Mouse (Mus musculus) liver, embryonic 15.5 days (tissue): ENCODE measurements around the gene Hmg20b. TPM values are rescaled to one million over a fixed set of nuclear protein-coding genes. Genes with fewer than 3 reads are reported as not detected.

Experiments
- ATAC-seq: fragments of 200-750 bp; cut with Nextera tagmentation; 2 replicates; pipeline ENCODE4 v1.8.0; 2017; ENCODE audit warnings: moderate number of reproducible peaks, mild to moderate bottlenecking, moderate library complexity; ENCODE audit not compliant: insufficient read depth
- H3K27ac ChIP-seq: fragments of 300-500 bp; sonication (generic); replicated peaks from 2 replicates; pipeline ENCODE4 v1.5.1; 2015; ENCODE audit warnings: mild to moderate bottlenecking, inconsistent platforms
- H3K27me3 ChIP-seq: fragments of 300-500 bp; sonication (generic); 2 replicates; pipeline ENCODE4 v1.6.1; 2015; ENCODE audit warnings: mild to moderate bottlenecking, inconsistent platforms
- H3K36me3 ChIP-seq: fragments of 300-500 bp; sonication (generic); replicated peaks from 2 replicates; pipeline ENCODE4 v1.6.1; 2015; ENCODE audit warnings: moderate library complexity, mild to moderate bottlenecking, inconsistent platforms
- H3K4me1 ChIP-seq: fragments of 300-500 bp; sonication (generic); replicated peaks from 2 replicates; pipeline ENCODE4 v1.6.1; 2015; ENCODE audit warnings: inconsistent platforms
- H3K4me2 ChIP-seq: fragments of 300-500 bp; sonication (generic); 2 replicates; pipeline ENCODE4 v1.6.1; 2015; ENCODE audit warnings: moderate library complexity, mild to moderate bottlenecking, inconsistent platforms
- H3K4me3 ChIP-seq: fragments of 300-500 bp; sonication (generic); replicated peaks from 2 replicates; pipeline ENCODE4 v1.5.1; 2015; ENCODE audit warnings: mild to moderate bottlenecking, inconsistent platforms
- H3K9ac ChIP-seq: fragments of 300-500 bp; sonication (generic); 2 replicates; pipeline ENCODE4 v1.6.1; 2015; ENCODE audit warnings: moderate library complexity, mild to moderate bottlenecking, inconsistent platforms
- H3K9me3 ChIP-seq: fragments of 300-500 bp; sonication (generic); replicated peaks from 2 replicates; pipeline ENCODE4 v1.6.1; 2016; ENCODE audit warnings: inconsistent platforms
- whole genome bisulfite sequencing: fragments of 180-500 bp; shearing (Covaris S2); methylation state at CpG from one replicate; pipeline ENCODE4 v1.1.7; 2015; ENCODE audit warnings: mixed read lengths; ENCODE audit not compliant: insufficient replicate concordance; 5-methylcytosine and 5-hydroxymethylcytosine counted together
- polyA plus RNA-seq: library from polyadenylated mRNA; unstranded; fragments of >200 nt; fragmentation: Nextera tagmentation; extraction: Ambion mirVana; gene quantifications from 2 replicates; pipeline ENCODE4 v1.2.1, GENCODE M21; 2015

The Hmg20b gene
- polyA plus RNA-seq, 1 experiment from 2014 or later, result 22.3 TPM

DNA sequence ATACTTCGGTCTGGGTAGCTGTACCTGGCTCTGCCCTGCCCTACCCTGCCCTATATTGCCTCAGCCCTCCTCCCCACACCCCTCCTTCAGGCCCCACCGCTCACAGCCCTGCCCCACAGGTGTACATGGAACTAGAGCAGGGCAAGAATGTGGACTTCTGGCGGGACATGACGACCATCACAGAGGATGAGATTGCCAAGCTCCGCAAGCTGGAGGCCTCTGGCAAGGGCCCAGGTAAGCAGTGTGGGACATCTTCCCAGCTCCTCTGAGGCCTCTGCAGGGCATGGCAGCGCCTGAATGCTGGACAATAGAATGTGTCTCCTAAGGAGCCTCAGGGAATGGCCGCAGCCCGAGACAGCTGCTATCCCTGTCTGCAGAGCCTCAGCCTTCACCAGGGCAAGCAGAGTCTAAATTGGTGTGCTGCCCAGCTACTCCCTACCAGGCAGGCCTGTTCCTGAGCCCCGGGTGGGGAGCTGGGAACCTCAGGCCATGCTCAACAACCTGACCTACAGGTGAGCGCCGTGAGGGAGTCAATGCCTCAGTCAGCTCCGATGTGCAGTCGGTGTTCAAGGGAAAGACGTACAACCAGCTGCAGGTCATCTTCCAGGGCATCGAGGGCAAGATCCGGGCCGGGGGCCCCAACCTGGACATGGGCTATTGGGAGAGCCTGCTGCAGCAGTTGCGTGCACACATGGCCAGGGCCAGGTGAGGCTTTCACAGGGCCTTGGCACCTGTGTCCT is 26.3 kb downstream of the Hmg20b start:
- Histone ChIP-seq H3K9me3 (no peaks in the 10 kb centered on the region), H3K4me2 (no peak overlapping the region), H3K9ac (no peak overlapping the region), H3K27me3 (no peaks in the 10 kb centered on the region), H3K4me1 (peaks cover 57% of the 10 kb centered on the region), H3K36me3 (peaks cover 55% of the 10 kb centered on the region), H3K27ac (no peak overlapping the region), H3K4me3 (no peak overlapping the region)
- ATAC-seq, result no peak
- 91% methylated on average over 18 of the region's 18 CpGs for WGBS

- Histone ChIP-seq H3K27ac (no peak overlapping the region), H3K27me3 (no peaks in the 10 kb centered on the region), H3K36me3 (peaks cover 57% of the 10 kb centered on the region), H3K4me3 (0 out of 2 replicates have a peak overlapping the region, but pooled peaks have one; percentile 94), H3K4me2 (no peak overlapping the region), H3K4me1 (peaks cover 57% of the 10 kb centered on the region), H3K9ac (no peak overlapping the region), H3K9me3 (no peaks in the 10 kb centered on the region)
- ATAC-seq, result no peak
- 89% methylated on average over 23 of the region's 23 CpGs for WGBS
These were observed 27.0 kb downstream of the Hmg20b start for GRCm38 (mm10) chr10:81323141-81323775.

DNA sequence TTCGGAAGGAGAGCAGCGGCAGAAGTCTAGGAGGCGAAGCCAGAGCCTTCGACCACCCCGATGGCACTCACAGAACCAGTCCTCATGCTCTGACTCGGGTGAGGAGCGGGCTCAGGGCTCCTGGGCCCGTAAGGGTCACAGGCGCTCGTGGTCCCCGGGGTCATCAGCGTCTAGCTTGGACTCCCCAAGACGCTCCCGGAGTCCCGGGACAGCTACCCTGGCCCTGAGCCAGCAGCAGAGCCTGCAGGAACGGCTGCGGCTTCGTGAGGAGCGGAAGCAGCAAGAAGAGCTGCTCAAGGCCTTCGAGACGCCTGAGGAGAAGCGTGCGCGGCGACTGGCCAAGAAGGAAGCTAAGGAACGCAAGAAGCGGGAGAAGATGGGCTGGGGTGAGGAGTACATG is 27.8 kb downstream of the Hmg20b start:
- peak overlapping the region; percentile 87 for H3K4me2 ChIP-seq
- no peak for ATAC-seq
- WGBS, result 91% methylated on average over 27 of the region's 27 CpGs

GRCm38 (mm10) chr10:81321436-81321835 is 28.8 kb downstream of the Hmg20b start:
- Histone ChIP-seq H3K27ac (peak overlapping the region; percentile 92), H3K4me3 (peak overlapping the region; percentile 94), H3K36me3 (peaks cover 55% of the 10 kb centered on the region), H3K9me3 (no peaks in the 10 kb centered on the region), H3K27me3 (no peaks in the 10 kb centered on the region), H3K4me1 (peaks cover 57% of the 10 kb centered on the region), H3K9ac (peak overlapping the region; percentile 95), H3K4me2 (peak overlapping the region; percentile 87)
- WGBS, result 2% methylated on average over 20 of the region's 20 CpGs
- ATAC-seq, result peak; percentile 1; the same call in 1 of the 2 replicates

More for the DNA sequence above, 27.8 kb downstream of the Hmg20b start:
- Histone ChIP-seq H3K27me3 (no peaks in the 10 kb centered on the region), H3K9me3 (no peaks in the 10 kb centered on the region), H3K36me3 (peaks cover 64% of the 10 kb centered on the region), H3K27ac (0 out of 2 replicates have a peak overlapping the region, but pooled peaks have one; percentile 92), H3K9ac (peak overlapping the region; percentile 95), H3K4me1 (peaks cover 57% of the 10 kb centered on the region), H3K4me3 (peak overlapping the region; percentile 94)

- peak; percentile 85 for ATAC-seq
- Histone ChIP-seq H3K4me2 (peak within 1 kb of the TSS; percentile 87), H3K4me1 (peaks cover 61% of the 10 kb centered on the region), H3K36me3 (peaks cover 54% of the 10 kb centered on the region), H3K27me3 (no peaks in the 10 kb centered on the region), H3K27ac (peak within 1 kb of the TSS; percentile 92), H3K4me3 (peak within 1 kb of the TSS; percentile 94), H3K9me3 (no peaks in the 10 kb centered on the region), H3K9ac (peak within 1 kb of the TSS; percentile 95)
- under 1% methylated on average over 68 of the region's 68 CpGs for WGBS
These were observed 29.5 kb downstream of the Hmg20b start, which contains the start of gene Cactin for GRCm38 (mm10) chr10:81320550-81321347. Cactin (plus strand) TSS chr10:81321103.

DNA sequence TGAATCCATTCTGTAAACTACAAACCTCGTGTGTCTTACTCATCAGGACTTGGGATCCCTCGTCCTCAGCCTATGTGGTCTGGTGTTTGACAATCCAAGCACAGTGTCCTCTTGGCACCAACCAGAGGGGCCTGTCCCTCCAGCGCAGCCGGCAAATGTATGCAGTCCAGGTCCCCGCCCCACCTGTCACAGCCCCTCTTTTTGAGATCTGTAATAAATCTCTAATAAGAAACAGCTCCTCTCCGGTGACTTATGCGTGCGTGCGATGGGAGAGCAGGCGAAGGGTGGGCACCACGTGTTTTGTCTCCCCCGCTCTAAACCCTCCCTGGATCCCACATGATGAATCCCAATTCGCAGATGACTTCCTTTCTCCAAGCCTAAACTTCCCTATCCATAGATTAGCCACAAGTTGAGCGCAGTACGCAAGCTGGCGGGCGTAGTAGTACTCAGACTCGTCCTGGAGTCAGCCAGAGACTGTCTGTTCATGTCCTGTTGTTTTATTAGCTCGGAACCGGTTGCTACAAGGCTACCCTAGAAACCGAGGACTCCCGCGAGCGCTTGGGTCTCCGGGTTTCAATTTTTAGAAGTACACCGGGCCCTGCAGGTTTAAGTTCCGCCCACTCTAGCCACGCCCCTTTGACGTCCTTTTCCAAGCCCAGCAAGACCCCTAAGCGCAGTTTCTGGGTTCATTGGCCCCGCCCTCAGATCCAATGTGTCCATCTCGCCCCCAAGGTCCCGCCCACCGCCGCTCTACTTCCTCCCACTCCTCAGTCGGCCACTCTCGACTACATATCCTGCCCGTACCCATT is 30.3 kb downstream of the Hmg20b start:
- Histone ChIP-seq H3K9me3 (no peaks in the 10 kb centered on the region), H3K9ac (peak overlapping the region; percentile 52), H3K27me3 (no peaks in the 10 kb centered on the region), H3K36me3 (peaks cover 53% of the 10 kb centered on the region), H3K4me3 (peak overlapping the region; percentile 94), H3K4me1 (peaks cover 63% of the 10 kb centered on the region), H3K27ac (peak overlapping the region; percentile 92), H3K4me2 (peak overlapping the region; percentile 87)
- no peak for ATAC-seq
- WGBS, result 1% methylated on average over 38 of the region's 38 CpGs

DNA sequence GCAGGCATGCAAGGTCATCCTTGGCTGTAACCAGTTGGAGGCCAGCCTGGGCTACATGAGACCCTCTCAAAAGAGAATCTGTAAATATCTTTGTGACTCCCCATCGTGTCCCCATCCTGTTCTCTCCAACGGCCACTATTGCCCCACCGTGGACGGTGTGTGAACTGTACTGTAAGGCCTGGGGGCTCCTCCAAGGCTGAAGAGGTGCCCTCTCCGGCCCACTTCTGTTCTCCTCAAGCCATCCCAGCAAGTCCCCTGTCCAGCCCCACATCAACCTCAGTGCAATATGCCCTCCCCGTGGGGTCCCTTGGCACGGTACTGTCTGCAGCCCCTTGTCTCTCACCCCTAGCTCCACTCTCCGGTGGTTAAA is 31.0 kb downstream of the Hmg20b start:
- H3K4me3 ChIP-seq, result peak overlapping the region; percentile 94
- peak overlapping the region; percentile 92 for H3K27ac ChIP-seq
- WGBS, result 26% methylated on average over 8 of the region's 8 CpGs
- ATAC-seq, result no peak
- H3K9ac ChIP-seq, result peak overlapping the region; percentile 52
- no peaks in the 10 kb centered on the region for H3K9me3 ChIP-seq
- H3K4me2 ChIP-seq, result peak overlapping the region; percentile 87
- H3K36me3 ChIP-seq, result peaks cover 53% of the 10 kb centered on the region
- no peaks in the 10 kb centered on the region for H3K27me3 ChIP-seq
- H3K4me1 ChIP-seq, result peaks cover 63% of the 10 kb centered on the region

DNA sequence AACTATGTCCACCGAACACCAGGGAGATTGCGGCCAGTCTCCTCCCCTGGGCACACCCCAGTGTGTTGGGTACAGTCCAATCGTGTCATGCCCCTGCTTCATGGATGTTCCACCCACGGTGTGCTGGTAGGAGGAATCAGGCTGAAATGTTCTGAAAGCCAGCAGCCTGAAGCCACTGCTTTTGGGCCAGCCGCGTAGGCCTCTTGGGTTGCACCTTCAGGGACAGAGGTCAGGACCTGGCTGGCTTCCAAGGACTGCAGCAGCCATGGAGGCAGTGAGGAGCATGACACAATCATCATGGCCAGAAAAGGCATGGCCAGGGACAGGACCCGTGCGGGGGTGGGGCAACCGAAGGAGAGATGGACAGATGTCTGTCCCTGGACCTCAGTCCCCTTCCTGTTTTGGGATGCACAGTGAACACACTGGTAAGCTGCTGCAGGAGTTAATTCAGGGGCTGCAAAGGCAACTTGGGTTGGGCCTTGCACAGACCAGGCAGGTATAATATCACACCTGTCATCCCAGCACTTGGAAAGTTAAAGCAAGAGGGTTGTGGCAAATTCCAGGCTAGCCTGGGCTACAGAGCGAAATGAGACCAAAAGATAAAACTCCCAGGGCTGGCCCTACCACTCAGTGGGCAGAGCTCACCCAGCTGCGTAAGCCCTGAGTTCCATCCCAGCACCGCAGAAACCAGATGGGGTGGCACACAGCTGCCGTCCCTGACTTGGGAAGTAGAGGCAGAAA is 31.5 kb downstream of the Hmg20b start:
- ATAC-seq, result no peak
- Histone ChIP-seq H3K27me3 (no peaks in the 10 kb centered on the region), H3K27ac (peak overlapping the region; percentile 92), H3K9ac (no peak overlapping the region), H3K4me3 (no peak overlapping the region), H3K36me3 (peaks cover 53% of the 10 kb centered on the region), H3K9me3 (no peaks in the 10 kb centered on the region), H3K4me1 (peaks cover 63% of the 10 kb centered on the region), H3K4me2 (peak overlapping the region; percentile 87)
- WGBS, result 79% methylated on average over 13 of the region's 13 CpGs

- 27% methylated on average over 20 of the region's 20 CpGs for WGBS
- no peak for ATAC-seq
- no peaks in the 10 kb centered on the region for H3K9me3 ChIP-seq
- H3K9ac ChIP-seq, result peak overlapping the region; percentile 49; the same call in 1 of the 2 replicates
- peaks cover 53% of the 10 kb centered on the region for H3K36me3 ChIP-seq
- peak overlapping the region; percentile 68 for H3K4me2 ChIP-seq
- H3K27me3 ChIP-seq, result no peaks in the 10 kb centered on the region
- H3K27ac ChIP-seq, result no peak overlapping the region
- H3K4me1 ChIP-seq, result peaks cover 54% of the 10 kb centered on the region
- H3K4me3 ChIP-seq, result peak overlapping the region; percentile 33; the same call in 1 of the 2 replicates
These were observed 33.0 kb downstream of the Hmg20b start for GRCm38 (mm10) chr10:81317273-81317672.
